Mouse (Mus musculus): ENCODE measurements around the gene Rab30.

DNA sequence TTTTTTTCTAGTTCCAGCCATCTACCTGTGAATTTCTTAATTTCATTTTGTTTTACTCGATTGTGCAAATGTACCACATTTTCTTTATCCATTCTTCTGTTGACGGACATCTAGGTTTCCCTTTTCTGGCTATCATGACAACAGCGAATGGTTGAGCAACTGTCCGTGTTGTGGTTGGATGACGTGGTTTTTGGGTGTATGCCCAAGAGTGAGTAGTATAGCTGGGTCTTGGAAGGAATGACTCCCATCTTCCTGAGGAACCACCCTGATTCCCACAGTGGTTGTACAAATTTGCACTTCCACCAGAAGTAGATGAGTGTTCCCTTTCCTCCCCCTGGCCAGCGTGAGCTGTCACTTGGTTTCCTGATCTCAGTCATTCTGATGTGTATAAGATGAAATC lies 91.0 kb downstream of the Rab30 start:
- TF ChIP-seq EP300 (IDR thresholded peaks at IDR 0.05; ENCODE audit: low read depth), result no peak
- TF ChIP-seq CTCF (IDR thresholded peaks at IDR 0.05; ENCODE audit: low read depth), result no peak

Data from liver, embryonic 14.5 days (tissue).